Mouse (Mus musculus) effector memory CD4-positive, alpha-beta T cell, adult 5 months (primary cell): Measurements from ENCODE around the gene Cdk20. TPM values are rescaled to one million over a fixed set of nuclear protein-coding genes. Genes with fewer than 3 reads are reported as not detected.

Experiments
- polyA plus RNA-seq: library from polyadenylated mRNA; unstranded; fragments of 100-300 nt; shearing (Covaris generic); gene quantifications from one replicate; pipeline ENCODE4 v1.2.1, GENCODE M21; 2017

Cdk20 gene
- polyA plus RNA-seq, result 3.4 TPM

GRCm38 (mm10) chr13:64432017-64432995 lies at the start of gene Cdk20:
Gene Cdk20, plus strand, starts transcription at chr13:64432314.

Other genes with a start within 250 kb of the Cdk20 start
- gene Cdc14b, start 157.0 kb upstream of the Cdk20 start, polyA plus RNA-seq, result 6.5 TPM
- gene Aaed1, start 119.6 kb upstream of the Cdk20 start, polyA plus RNA-seq, result 38.3 TPM
- 18.6 TPM for gene Ctsl, start 61.4 kb upstream of the Cdk20 start, polyA plus RNA-seq
- gene Fam240b, start 65.5 kb downstream of the Cdk20 start, polyA plus RNA-seq, result not detected